Mouse (Mus musculus) kidney, adult 2 months (tissue): Measurements from ENCODE around the gene Pla2g4a.

Experiments used
- CTCF ChIP-seq: fragments of 200-500 bp; conservative IDR thresholded peaks from 2 replicates; pipeline ENCODE4 v1.5.1; 2011; ENCODE audit warnings: low read depth, mild to moderate bottlenecking, control low read depth, low read length, moderate library complexity, mixed read lengths; ENCODE audit not compliant: insufficient read depth, insufficient read length
- POLR2A ChIP-seq: fragments of 200-500 bp; IDR thresholded peaks from one replicate; pipeline ENCODE4 v1.6.1; 2011; ENCODE audit warnings: low read depth, low read length, control low read depth

GRCm38 (mm10) chr1:149960734-149961424 lies at the start of gene Pla2g4a:
- no peak for TF ChIP-seq CTCF
- no peak for TF ChIP-seq POLR2A
